Mouse (Mus musculus): ENCODE measurements around the gene Bysl. TPM values are rescaled to one million over a fixed set of nuclear protein-coding genes. Genes with fewer than 3 reads are reported as not detected.

Gene Bysl
- total RNA-seq, 1 experiment from 2014 or later = 18.3 TPM

GRCm38 (mm10) chr17:47557179-47557578 lies 54.1 kb downstream of the Bysl start:
- no peak for ATAC-seq (replicated peaks; ENCODE audit: low read depth, poor library complexity, severe bottlenecking)

GRCm38 (mm10) chr17:47554621-47555020 lies 56.7 kb downstream of the Bysl start:
- ATAC-seq (replicated peaks; ENCODE audit: low read depth, poor library complexity, severe bottlenecking) = no peak

- ATAC-seq (replicated peaks; ENCODE audit: low read depth, poor library complexity, severe bottlenecking) = no peak
Measured at GRCm38 (mm10) chr17:47552994-47553393, 58.3 kb downstream of the Bysl start.

- ATAC-seq (replicated peaks; ENCODE audit: low read depth, poor library complexity, severe bottlenecking) = no peak
Measured at GRCm38 (mm10) chr17:47551049-47551448, 60.2 kb downstream of the Bysl start.

Other genes starting within 250 kb of the Bysl start
- gene Mrps10, start 242.6 kb downstream of the Bysl start, total RNA-seq (2017) = 56.6 and 62.0 TPM in 2 replicates
- gene Guca1b, start 226.1 kb downstream of the Bysl start, total RNA-seq (2017) = not detected in 2 replicates
- 1.4 TPM in 1 of 2 replicates, not detected in the other for gene Guca1a, start 210.9 kb downstream of the Bysl start, total RNA-seq (2017)
- 0.39 and 0.87 TPM in 2 replicates for gene AI661453, start 174.9 kb downstream of the Bysl start, total RNA-seq (2017)
- 1.2 TPM in 1 of 2 replicates, not detected in the other for gene 1700001C19Rik, start 174.1 kb downstream of the Bysl start, total RNA-seq (2017)
- 45.2 and 64.5 TPM in 2 replicates for gene Taf8, start 109.2 kb downstream of the Bysl start, total RNA-seq (2017)
- 45.1 and 61.9 TPM in 2 replicates for gene Ccnd3, start 106.4 kb downstream of the Bysl start, total RNA-seq (2017)
- gene Med20, start 90 bp upstream of the Bysl start, total RNA-seq (2017) = 32.2 and 42.8 TPM in 2 replicates
- gene Gm20517, start 97 bp upstream of the Bysl start, total RNA-seq (2017) = 0.69 and 0.97 TPM in 2 replicates
- gene Usp49, start 19.2 kb upstream of the Bysl start, total RNA-seq (2017) = 4.9 and 11.4 TPM in 2 replicates
- 64.8 and 74.6 TPM in 2 replicates for gene Tomm6, start 76.9 kb upstream of the Bysl start, total RNA-seq (2017)
- 0.92 and 1.6 TPM in 2 replicates for gene Frs3, start 77.5 kb upstream of the Bysl start, total RNA-seq (2017)
- 0.10 and 0.41 TPM in 2 replicates for gene Gm21981, start 83.0 kb upstream of the Bysl start, total RNA-seq (2017)
- gene Prickle4, start 83.2 kb upstream of the Bysl start, total RNA-seq (2017) = 0.27 and 0.34 TPM in 2 replicates
- gene Pgc, start 115.3 kb upstream of the Bysl start, total RNA-seq (2017) = not detected in 2 replicates
- gene Tfeb, start 125.5 kb upstream of the Bysl start, total RNA-seq (2017) = 5.8 and 6.4 TPM in 2 replicates
- 8.5 and 9.2 TPM in 2 replicates for gene Mdfi, start 223.2 kb upstream of the Bysl start, total RNA-seq (2017)

All from common myeloid progenitor, adult 5-6 weeks (primary cell).